Mouse (Mus musculus): ENCODE measurements around the gene Lrrc25.
A peak's percentile ranks its signal among the peaks of the same experiment; 100 is the strongest.

Gene Lrrc25

GRCm38 (mm10) chr8:70599507-70600290, 16.3 kb upstream of the Lrrc25 start:
- no peak for DNase-seq (ENCODE audit: low spot score)

- no peak for DNase-seq (ENCODE audit: low spot score)
These were observed 15.3 kb upstream of the Lrrc25 start for GRCm38 (mm10) chr8:70600473-70601270.

GRCm38 (mm10) chr8:70601271-70601649, 14.7 kb upstream of the Lrrc25 start:
- DNase-seq (ENCODE audit: low spot score), result peak; percentile 83

GRCm38 (mm10) chr8:70602139-70602811, 13.7 kb upstream of the Lrrc25 start:
- no peak for DNase-seq (ENCODE audit: low spot score)

- no peak for DNase-seq (ENCODE audit: low spot score)
These were observed 11.4 kb upstream of the Lrrc25 start for GRCm38 (mm10) chr8:70604558-70604957.

- no peak for DNase-seq (ENCODE audit: low spot score)
These were observed 9.8 kb upstream of the Lrrc25 start for GRCm38 (mm10) chr8:70605871-70606779.

- DNase-seq (ENCODE audit: low spot score), result no peak
These were observed 9.0 kb upstream of the Lrrc25 start for GRCm38 (mm10) chr8:70606780-70607602.

GRCm38 (mm10) chr8:70607603-70607897, 8.4 kb upstream of the Lrrc25 start:
- DNase-seq (ENCODE audit: low spot score), result no peak

- peak; percentile 52 for DNase-seq (ENCODE audit: low spot score)
These were observed 7.8 kb upstream of the Lrrc25 start for GRCm38 (mm10) chr8:70607898-70608748.

- DNase-seq (ENCODE audit: low spot score), result peak; percentile 34
These were observed 7.1 kb upstream of the Lrrc25 start, which contains the start of gene Ssbp4 for GRCm38 (mm10) chr8:70608749-70609367. TSS of gene Ssbp4 (minus strand) at chr8:70608872.

GRCm38 (mm10) chr8:70609368-70609848, 6.5 kb upstream of the Lrrc25 start:
- peak; percentile 50 for DNase-seq (ENCODE audit: low spot score)

GRCm38 (mm10) chr8:70609849-70610795, 5.8 kb upstream of the Lrrc25 start:
- DNase-seq (ENCODE audit: low spot score), result peak; percentile 80

GRCm38 (mm10) chr8:70610796-70611771, 4.9 kb upstream of the Lrrc25 start:
- DNase-seq (ENCODE audit: low spot score), result peak; percentile 80

GRCm38 (mm10) chr8:70611849-70612248, 4.1 kb upstream of the Lrrc25 start:
- peak; percentile 91 for DNase-seq (ENCODE audit: low spot score)

GRCm38 (mm10) chr8:70613763-70614162, 2.2 kb upstream of the Lrrc25 start:
- DNase-seq (ENCODE audit: low spot score), result no peak

- no peak for DNase-seq (ENCODE audit: low spot score)
These were observed 1.5 kb upstream of the Lrrc25 start for GRCm38 (mm10) chr8:70614469-70614868.

GRCm38 (mm10) chr8:70615281-70615680, 674 bp upstream of the Lrrc25 start:
- no peak for DNase-seq (ENCODE audit: low spot score)
